Comparison of ENCODE assay signal across 22 mouse cellular contexts in the genomic region with DNA sequence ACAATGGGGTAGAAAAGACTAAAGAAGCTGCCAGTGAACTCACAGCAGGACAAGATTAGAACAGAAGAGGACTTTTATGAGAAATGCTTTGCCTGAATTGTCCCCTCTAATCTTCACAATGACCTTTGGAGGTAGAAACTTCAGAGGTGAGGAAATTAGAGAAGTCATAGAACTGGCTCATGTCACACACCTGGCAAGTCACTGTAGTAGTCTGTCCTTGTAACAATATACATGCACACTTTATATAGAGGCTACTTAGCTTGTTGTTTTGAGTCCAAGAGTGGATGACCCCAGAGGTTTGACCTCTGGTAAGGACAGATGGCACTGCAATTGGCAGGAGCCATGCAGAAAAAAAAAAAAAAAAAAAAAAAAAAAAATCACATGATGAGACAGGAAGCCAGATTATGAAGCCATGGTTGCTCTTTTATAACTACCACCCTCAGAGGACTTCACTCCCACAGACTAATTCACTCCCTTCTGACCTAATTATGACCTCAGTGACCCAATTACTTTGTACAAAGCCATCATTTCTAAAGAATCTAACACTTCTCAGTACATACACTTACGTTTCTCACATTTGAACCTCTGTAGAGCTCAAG. TPM values are rescaled to one million over a fixed set of nuclear protein-coding genes. Genes with fewer than 3 reads are reported as not detected.
DNase-seq lines count a peak whose midpoint lies in the region; ATAC-seq and TF ChIP-seq lines count a peak whose summit lies in the region.
"Had no signal": no experiment of that assay in that cellular context is flagged by ENCODE, and none has a peak within 500 bp of the region (broad histone marks: within the 10 kb centered on the region; RNA-seq: fewer than 3 reads in every experiment).

No protein-coding gene starts in this region.

- intact Hi-C loops in gastrocnemius, adult 2 months (cut with DNase I): no loop called here

- peaks cover 8% of the 10 kb centered on the region; the same call in 1 of the 2 replicates for H3K4me1 ChIP-seq in midbrain, embryonic 11.5 days (ENCODE audit: control insufficient read depth, insufficient read depth, low read length)
- peaks cover 33% of the 10 kb centered on the region for H3K4me1 ChIP-seq in midbrain, embryonic 10.5 days

- peak overlapping the region; percentile 73 for H3K27ac ChIP-seq in gastrocnemius, adult 2 months
- no peak overlapping the region for H3K27ac ChIP-seq in midbrain, embryonic 11.5 days (ENCODE audit: low read depth, low read length)
- H3K27ac ChIP-seq in midbrain, embryonic 10.5 days (replicated peaks): no peak overlapping the region
- H3K27ac ChIP-seq: embryonic facial prominence, embryonic 10.5 days; limb, embryonic 12.5 days; stomach, postnatal 0 days had no signal

- H3K4me3 ChIP-seq in gastrocnemius, adult 2 months: no peak overlapping the region
- no peak overlapping the region for H3K4me3 ChIP-seq in midbrain, embryonic 11.5 days (ENCODE audit: low read depth, low read length)
- H3K4me3 ChIP-seq in midbrain, embryonic 10.5 days: no peak overlapping the region
- H3K4me3 ChIP-seq: embryonic facial prominence, embryonic 10.5 days; erythroblast, embryonic 14.5 days; limb, embryonic 12.5 days; myocyte had no signal

- H3K9me3 ChIP-seq in midbrain, embryonic 11.5 days (ENCODE audit: control insufficient read depth, low read length): no peaks in the 10 kb centered on the region
- H3K9me3 ChIP-seq in midbrain, embryonic 10.5 days (replicated peaks): no peaks in the 10 kb centered on the region
- H3K9me3 ChIP-seq: embryonic facial prominence, embryonic 10.5 days; limb, embryonic 12.5 days had no signal

- no peak for TF ChIP-seq CTCF in gastrocnemius, adult 2 months (IDR thresholded peaks at IDR 0.05)

- H3K36me3 ChIP-seq in midbrain, embryonic 11.5 days (ENCODE audit: control insufficient read depth, insufficient read depth, low read length): no peaks in the 10 kb centered on the region
- no peaks in the 10 kb centered on the region for H3K36me3 ChIP-seq in midbrain, embryonic 10.5 days
- H3K36me3 ChIP-seq: embryonic facial prominence, embryonic 10.5 days; limb, embryonic 12.5 days had no signal

- WGBS in midbrain, embryonic 11.5 days: 33% methylated on average over 1 of the region's 1 CpGs
- WGBS in midbrain, embryonic 10.5 days: 51% methylated on average over 1 of the region's 1 CpGs

- H3K9ac ChIP-seq in midbrain, embryonic 11.5 days (ENCODE audit: low read length): no peak overlapping the region
- H3K9ac ChIP-seq: forebrain, postnatal 0 days; limb, embryonic 12.5 days; lung, embryonic 14.5 days had no signal

- no peak overlapping the region for H3K4me2 ChIP-seq in midbrain, embryonic 11.5 days
- H3K4me2 ChIP-seq: heart, embryonic 11.5 days; limb, embryonic 12.5 days; lung, embryonic 14.5 days had no signal

- ATAC-seq in midbrain, embryonic 11.5 days (ENCODE audit: low FRiP score): peak; percentile 50; the same call in 1 of the 2 replicates
- ATAC-seq in activated CD4-positive, CD25-positive, alpha-beta regulatory T cell, adult 4 months: peak; percentile 43
- ATAC-seq: forebrain, postnatal 0 days had no signal

- no peaks in the 10 kb centered on the region for H3K27me3 ChIP-seq in midbrain, embryonic 11.5 days (ENCODE audit: control insufficient read depth, insufficient read depth, low read length)
- no peaks in the 10 kb centered on the region for H3K27me3 ChIP-seq in midbrain, embryonic 10.5 days (ENCODE audit: low read depth, poor library complexity, severe bottlenecking)
- H3K27me3 ChIP-seq: limb, embryonic 12.5 days had no signal

- DNase-seq in gastrocnemius, adult 2 months: no peak
- DNase-seq in gastrocnemius, adult 18-20 months (ENCODE audit: low spot score): no peak
- DNase-seq in midbrain, embryonic 11.5 days (ENCODE audit: low spot score, missing footprints): no peak
- no peak for DNase-seq in midbrain, embryonic 10.5 days (ENCODE audit: low spot score)
- peak; percentile 40 for DNase-seq in skeletal muscle tissue, adult 2 months (ENCODE audit: low read depth, low spot score)
- no peak for DNase-seq in layer of hippocampus, adult 18-20 months (ENCODE audit: low spot score in 2 of 2)
- no peak for DNase-seq in adrenal gland, adult 2 months
- DNase-seq: cerebellum, postnatal 25 days; forebrain, postnatal 0 days; gastrocnemius, postnatal 14 days; kidney, adult 18-20 months; kidney, postnatal 4 days; lung, embryonic 14.5 days; right cerebral cortex, adult 18-20 months; thymus, postnatal 25 days had no signal

RNA-seq across cellular contexts. Expression of a gene that starts 20.1 kb away (rescaled TPM):
- total RNA-seq in gastrocnemius, adult 2 months (2021): 100 to 1,000 TPM in 1 of 2 experiments, 10 to 100 TPM in 1; 97.9 to 110 TPM
- 100 to 1,000 TPM; 103 to 104 TPM for total RNA-seq in gastrocnemius, adult 18-20 months (2021)
- polyA plus RNA-seq in midbrain, embryonic 11.5 days (2014; fragmentation: Nextera tagmentation; extraction: Ambion mirVana): 245 and 246 TPM in 2 replicates
- 162 and 185 TPM in 2 replicates for polyA plus RNA-seq in midbrain, embryonic 10.5 days (2016; fragmentation: Nextera tagmentation; extraction: Ambion mirVana)
- 100 to 1,000 TPM; 161 to 172 TPM for polyA plus RNA-seq in activated CD4-positive, CD25-positive, alpha-beta regulatory T cell, adult 4 months (2017; shearing (Covaris generic))
- total RNA-seq in layer of hippocampus, adult 18-20 months (2021): 10 to 100 TPM; 67.9 to 77.0 TPM
- 100 to 1,000 TPM; 125 to 137 TPM for total RNA-seq in adrenal gland, adult 2 months (2021)
- 34.8 and 35.8 TPM in 2 replicates for polyA plus RNA-seq in adrenal gland, adult 2 months (2012; rRNA removed)
